Mouse (Mus musculus) lung, adult 18-20 months (tissue): Measurements from ENCODE around the gene Smtn.

Experiments used
- DNase-seq, 2 experiments: peaks; one replicate each; pipeline ENCODE4 v3.0.0; 2022; ENCODE audit warnings: mixed read lengths in 2 of 2

Smtn gene

GRCm38 (mm10) chr11:3547047-3547446, 6.6 kb upstream of the Smtn start:
- DNase-seq = no peak

- DNase-seq = no peak
Observed at GRCm38 (mm10) chr11:3546242-3546562, 5.8 kb upstream of the Smtn start.

- no peak for DNase-seq
Observed at GRCm38 (mm10) chr11:3545531-3546241, 5.3 kb upstream of the Smtn start.

- DNase-seq = no peak
Observed at GRCm38 (mm10) chr11:3544409-3544808, 4.0 kb upstream of the Smtn start.

GRCm38 (mm10) chr11:3543001-3543400, 2.6 kb upstream of the Smtn start:
- peak; percentile 53 to 55 for DNase-seq

GRCm38 (mm10) chr11:3541932-3542331, 1.5 kb upstream of the Smtn start:
- no peak for DNase-seq

- DNase-seq = no peak
Observed at GRCm38 (mm10) chr11:3539826-3540196, 601 bp downstream of the Smtn start.

- peak; percentile 94 to 97 for DNase-seq
Observed at GRCm38 (mm10) chr11:3539111-3539825, 1.1 kb downstream of the Smtn start.

- DNase-seq = no peak
Observed at GRCm38 (mm10) chr11:3538341-3538740, 2.1 kb downstream of the Smtn start.

- no peak for DNase-seq
Observed at GRCm38 (mm10) chr11:3537711-3538110, 2.7 kb downstream of the Smtn start.

- peak; percentile 47 to 52 for DNase-seq
Observed at GRCm38 (mm10) chr11:3536745-3537333, 3.6 kb downstream of the Smtn start.

GRCm38 (mm10) chr11:3536082-3536481, 4.3 kb downstream of the Smtn start:
- no peak for DNase-seq

GRCm38 (mm10) chr11:3535406-3535986, 4.9 kb downstream of the Smtn start:
- peak; percentile 95 to 96 for DNase-seq

- no peak for DNase-seq
Observed at GRCm38 (mm10) chr11:3534956-3535355, 5.5 kb downstream of the Smtn start.

- no peak for DNase-seq
Observed at GRCm38 (mm10) chr11:3533406-3533932, 6.9 kb downstream of the Smtn start.

- DNase-seq = no peak
Observed at GRCm38 (mm10) chr11:3532101-3532931, 8.1 kb downstream of the Smtn start.

- DNase-seq = no peak
Observed at GRCm38 (mm10) chr11:3531634-3532033, 8.8 kb downstream of the Smtn start.

- no peak for DNase-seq
Observed at GRCm38 (mm10) chr11:3530731-3531130, 9.7 kb downstream of the Smtn start.

- DNase-seq = no peak
Observed at GRCm38 (mm10) chr11:3529476-3530252, 10.7 kb downstream of the Smtn start.

GRCm38 (mm10) chr11:3528208-3528607, 12.2 kb downstream of the Smtn start:
- DNase-seq = no peak

GRCm38 (mm10) chr11:3527766-3528165, 12.6 kb downstream of the Smtn start:
- DNase-seq = no peak
